Mouse (Mus musculus) G1E (cell line): ENCODE data around the gene E2f7. TPM values are rescaled to one million over a fixed set of nuclear protein-coding genes. Genes with fewer than 3 reads are reported as not detected.

Experiments used
- ATAC-seq: 2 replicates; pipeline ENCODE4 v1.8.0; 2016; ENCODE audit warnings: mild to moderate bottlenecking; ENCODE audit not compliant: insufficient number of reproducible peaks, poor library complexity, low FRiP score, severe bottlenecking; ENCODE audit errors: extremely low read depth
- DNase-seq: peaks from one replicate; pipeline ENCODE4 v3.0.0; 2012; ENCODE audit warnings: low spot score
- H3K27me3 ChIP-seq: 2 replicates; pipeline ENCODE4 v1.6.1; 2012; ENCODE audit warnings: mild to moderate bottlenecking, low read length, inconsistent platforms; ENCODE audit not compliant: insufficient read depth
- H3K36me3 ChIP-seq: replicated peaks from 2 replicates; pipeline ENCODE3; 2012; ENCODE audit warnings: mild to moderate bottlenecking, inconsistent platforms
- H3K4me1 ChIP-seq: 2 replicates; pipeline ENCODE4 v1.6.1; 2012; ENCODE audit warnings: low read depth, low read length, inconsistent platforms, mixed read lengths; ENCODE audit not compliant: insufficient read depth
- H3K4me3 ChIP-seq: 2 replicates; pipeline ENCODE4 v1.5.1; 2012; ENCODE audit warnings: low read depth, mild to moderate bottlenecking, inconsistent platforms, low read length, moderate library complexity, mixed read lengths
- H3K9me3 ChIP-seq: replicated peaks from 2 replicates; pipeline ENCODE4 v1.6.1; 2012; ENCODE audit warnings: inconsistent platforms
- CTCF ChIP-seq: IDR thresholded peaks from 2 replicates; pipeline ENCODE4 v1.5.1; 2012; ENCODE audit warnings: low read depth, low read length, inconsistent platforms, mixed read lengths
- GATA1 ChIP-seq: IDR thresholded peaks from 2 replicates; pipeline ENCODE4 v1.6.1; 2012; ENCODE audit warnings: borderline replicate concordance, low read length, inconsistent platforms, mixed read lengths
- GATA2 ChIP-seq: IDR thresholded peaks from 2 replicates; pipeline ENCODE4 v1.6.1; 2012; ENCODE audit warnings: low read depth, low read length, inconsistent platforms, borderline replicate concordance
- POLR2AphosphoS5 ChIP-seq: IDR thresholded peaks from 2 replicates; pipeline ENCODE4 v1.6.1; 2012; ENCODE audit warnings: low read depth, low read length, inconsistent platforms; ENCODE audit not compliant: insufficient replicate concordance
- TAL1 ChIP-seq: conservative IDR thresholded peaks from 2 replicates; pipeline ENCODE4 v1.6.1; 2012; ENCODE audit warnings: low read depth, low read length, inconsistent platforms, mixed read lengths
- polyA plus RNA-seq: library from polyadenylated mRNA; stranded (reverse); fragments of >175 nt; gene quantifications from 2 replicates; pipeline ENCODE4 v1.2.3, GENCODE M21; 2012
- total RNA-seq, 2 experiments: library from RNA; stranded (forward) in 1 of 2; stranded (reverse) in 1 of 2; fragments of 200-1000 nt in 1 of 2; fragments of >200 nt in 1 of 2; fragmentation: Nextera tagmentation in 1 of 2; gene quantifications; 2 replicates each; pipeline ENCODE4 v1.2.3; 2014 to 2017

The E2f7 gene
- total and polyA plus RNA-seq, 3 experiments, result 10.7 to 28.1 (median 24.4) TPM

- no peaks in the 10 kb centered on the region for H3K36me3 ChIP-seq
- H3K4me1 ChIP-seq, result no peaks in the 10 kb centered on the region
- no peaks in the 10 kb centered on the region for H3K27me3 ChIP-seq
- ATAC-seq, result no peak
- TF ChIP-seq POLR2AphosphoS5, result no peak
- TF ChIP-seq GATA1, result no peak
- no peak for TF ChIP-seq CTCF
- TF ChIP-seq GATA2, result no peak
- TF ChIP-seq TAL1, result no peak
- H3K9me3 ChIP-seq, result no peaks in the 10 kb centered on the region
- H3K4me3 ChIP-seq, result no peak overlapping the region
- DNase-seq, result no peak
These were observed 75.9 kb downstream of the E2f7 start for GRCm38 (mm10) chr10:110821139-110821538.

- Histone ChIP-seq H3K36me3 (no peaks in the 10 kb centered on the region), H3K9me3 (no peaks in the 10 kb centered on the region), H3K4me1 (no peaks in the 10 kb centered on the region), H3K4me3 (no peak overlapping the region), H3K27me3 (no peaks in the 10 kb centered on the region)
- no peak for ATAC-seq
- TF ChIP-seq TAL1 (no peak), CTCF (no peak), GATA1 (no peak), GATA2 (no peak), POLR2AphosphoS5 (no peak)
- no peak for DNase-seq
These were observed 76.5 kb downstream of the E2f7 start for GRCm38 (mm10) chr10:110821692-110822091.

GRCm38 (mm10) chr10:110832336-110832735 lies 87.1 kb downstream of the E2f7 start:
- DNase-seq (no peak), ATAC-seq (no peak)
- TF ChIP-seq TAL1 (no peak), CTCF (no peak), GATA2 (no peak), POLR2AphosphoS5 (no peak), GATA1 (no peak)
- Histone ChIP-seq H3K36me3 (no peaks in the 10 kb centered on the region), H3K9me3 (no peaks in the 10 kb centered on the region), H3K4me3 (no peak overlapping the region), H3K27me3 (peaks cover 2% of the 10 kb centered on the region; the same call in 1 of the 2 replicates), H3K4me1 (no peaks in the 10 kb centered on the region)

DNA sequence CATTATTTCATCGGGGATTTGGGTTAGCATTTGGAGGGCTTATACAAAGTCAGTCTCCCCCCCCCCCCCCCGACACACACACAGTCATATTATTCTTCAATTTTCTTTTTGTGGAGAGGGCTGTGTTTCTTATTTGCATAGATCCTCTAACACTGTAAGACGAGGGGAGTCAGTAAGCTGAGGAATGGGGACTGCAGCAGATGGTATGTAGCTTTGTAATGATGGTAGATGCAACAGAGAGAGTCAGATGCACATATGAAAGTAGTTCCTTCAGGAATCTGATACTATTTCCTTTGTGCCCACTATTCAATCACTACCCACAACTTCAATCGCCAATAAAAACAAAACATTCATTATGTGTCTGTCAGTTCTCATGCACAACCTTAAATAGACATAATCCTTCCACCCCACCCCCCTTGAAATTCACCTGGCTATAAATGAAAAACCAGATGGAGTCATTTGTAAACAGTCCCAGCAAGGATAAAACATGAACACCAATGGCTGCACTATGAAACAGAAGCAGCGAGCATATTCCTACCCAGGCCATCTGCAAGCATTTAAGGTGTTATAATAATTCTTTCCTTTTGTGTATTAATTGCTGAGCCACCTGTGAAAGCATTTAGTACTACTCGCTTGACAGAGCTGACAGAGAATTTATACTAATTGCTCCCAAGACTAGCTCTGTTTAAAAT lies 90.0 kb downstream of the E2f7 start:
- H3K4me1 ChIP-seq, result no peaks in the 10 kb centered on the region
- H3K36me3 ChIP-seq, result no peaks in the 10 kb centered on the region
- TF ChIP-seq GATA2 (no peak), GATA1 (no peak), CTCF (no peak), TAL1 (no peak), POLR2AphosphoS5 (no peak)
- H3K27me3 ChIP-seq, result no peaks in the 10 kb centered on the region
- no peak overlapping the region for H3K4me3 ChIP-seq
- ATAC-seq, result no peak
- no peak for DNase-seq
- H3K9me3 ChIP-seq, result no peaks in the 10 kb centered on the region

Other genes starting within 250 kb of the E2f7 start
- gene Csrp2, start 174.3 kb downstream of the E2f7 start, total RNA-seq (2014; fragmentation: Nextera tagmentation), result not detected in 2 replicates
- gene Csrp2, start 174.3 kb downstream of the E2f7 start, total RNA-seq (2017), result 0.44 TPM in 1 of 2 replicates, not detected in the other
- not detected in 2 replicates for gene Csrp2, start 174.3 kb downstream of the E2f7 start, polyA plus RNA-seq